In the genomic region with DNA sequence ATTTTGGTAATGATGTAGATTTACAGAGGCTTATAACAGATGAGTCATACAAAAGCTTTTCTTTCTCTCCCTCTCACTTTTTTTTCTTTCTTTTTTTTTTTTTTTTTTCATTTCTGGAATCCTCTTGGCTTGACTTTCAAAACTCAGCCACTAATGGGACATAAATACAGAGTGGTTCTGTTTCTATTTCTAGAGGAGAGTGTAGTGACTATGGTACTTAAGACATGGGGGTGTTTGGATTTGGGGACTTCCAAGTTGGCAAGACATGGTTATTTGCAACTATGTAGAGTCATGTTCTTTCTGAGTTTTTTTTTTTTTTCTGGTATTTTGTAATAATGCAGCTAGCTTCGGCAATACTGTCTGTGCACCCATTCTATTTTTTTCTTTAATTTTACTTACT, we compare ENCODE assay signal across 18 mouse cellular contexts.
"Had no signal": no experiment of that assay in that cellular context is flagged by ENCODE, and none has a peak within 500 bp of the region (broad histone marks: within the 10 kb centered on the region; RNA-seq: fewer than 3 reads in every experiment).

No protein-coding gene starts in this region.

- ATAC-seq: intestine, postnatal 0 days; liver, postnatal 0 days; midbrain, embryonic 13.5 days; midbrain, embryonic 16.5 days had no signal

- H3K4me3 ChIP-seq: layer of hippocampus, adult 2 months; left cerebral cortex, adult 2 months; limb, embryonic 12.5 days; limb, embryonic 15.5 days; midbrain, embryonic 10.5 days; midbrain, embryonic 13.5 days had no signal

- H3K4me1 ChIP-seq: limb, embryonic 12.5 days; limb, embryonic 15.5 days had no signal

- H3K27me3 ChIP-seq: limb, embryonic 12.5 days; limb, embryonic 15.5 days; midbrain, embryonic 13.5 days had no signal

- DNase-seq: kidney, postnatal 25 days; layer of hippocampus, adult 9-11 months; liver, postnatal 0 days; lung, embryonic 14.5 days; thymus, adult 2 months; thymus, postnatal 25 days had no signal

- H3K36me3 ChIP-seq: limb, embryonic 12.5 days; limb, embryonic 15.5 days; midbrain, embryonic 10.5 days; midbrain, embryonic 13.5 days had no signal

- H3K9ac ChIP-seq: limb, embryonic 12.5 days; limb, embryonic 15.5 days; liver, embryonic 14.5 days; liver, postnatal 0 days; lung, embryonic 14.5 days; midbrain, embryonic 13.5 days had no signal

- H3K9me3 ChIP-seq: limb, embryonic 12.5 days; limb, embryonic 15.5 days; midbrain, embryonic 10.5 days; midbrain, embryonic 13.5 days had no signal

- H3K4me2 ChIP-seq: limb, embryonic 12.5 days; limb, embryonic 15.5 days; liver, embryonic 11.5 days; lung, embryonic 14.5 days; midbrain, embryonic 13.5 days had no signal

- H3K27ac ChIP-seq: kidney, postnatal 0 days; layer of hippocampus, adult 2 months; left cerebral cortex, adult 2 months; limb, embryonic 12.5 days; limb, embryonic 15.5 days; liver, embryonic 14.5 days; macrophage; midbrain, embryonic 10.5 days; midbrain, embryonic 13.5 days had no signal
